Mouse (Mus musculus): ENCODE results near the gene Gm30302.
"Not testable (repeated sequence)": the region's sequence is repeated elsewhere in the genome, so short reads cannot be mapped to it uniquely, and the experiment has no call there.

The Gm30302 gene

GRCm38 (mm10) chr13:49798901-49799300 is at the start of gene Gm30302:
Gm30302 (minus strand) TSS chr13:49799001.
- DNase-seq (ENCODE audit: low read depth, low spot score), result no peak

GRCm38 (mm10) chr13:49846751-49847150 is 48.0 kb upstream of the Gm30302 start:
- no peak for DNase-seq (ENCODE audit: low read depth, low spot score)

- DNase-seq (ENCODE audit: low read depth, low spot score), result no peak
Observed at GRCm38 (mm10) chr13:49846141-49846540, 47.3 kb upstream of the Gm30302 start.

GRCm38 (mm10) chr13:49845663-49846062 is 46.9 kb upstream of the Gm30302 start:
- no peak for DNase-seq (ENCODE audit: low read depth, low spot score)

GRCm38 (mm10) chr13:49844071-49844470 is 45.3 kb upstream of the Gm30302 start:
- DNase-seq (ENCODE audit: low read depth, low spot score), result no peak

GRCm38 (mm10) chr13:49841186-49841585 is 42.4 kb upstream of the Gm30302 start:
- DNase-seq (ENCODE audit: low read depth, low spot score), result no peak

GRCm38 (mm10) chr13:49830355-49830754 is 31.6 kb upstream of the Gm30302 start:
- no peak for DNase-seq (ENCODE audit: low read depth, low spot score)

GRCm38 (mm10) chr13:49825300-49825699 is 26.5 kb upstream of the Gm30302 start:
- DNase-seq (ENCODE audit: low read depth, low spot score), result no peak

GRCm38 (mm10) chr13:49814958-49815357 is 16.2 kb upstream of the Gm30302 start:
- DNase-seq (ENCODE audit: low read depth, low spot score), result no peak

- no peak for DNase-seq (ENCODE audit: low read depth, low spot score)
Observed at GRCm38 (mm10) chr13:49814420-49814819, 15.6 kb upstream of the Gm30302 start.

GRCm38 (mm10) chr13:49807146-49807545 is 8.3 kb upstream of the Gm30302 start:
- DNase-seq (ENCODE audit: low read depth, low spot score), result no peak

- no peak for DNase-seq (ENCODE audit: low read depth, low spot score)
Observed at GRCm38 (mm10) chr13:49788563-49789393, 10.0 kb downstream of the Gm30302 start.

GRCm38 (mm10) chr13:49783899-49784298 is 14.9 kb downstream of the Gm30302 start:
- no peak for DNase-seq (ENCODE audit: low read depth, low spot score)

GRCm38 (mm10) chr13:49771536-49771935 is 27.3 kb downstream of the Gm30302 start:
- not testable (repeated sequence) for DNase-seq (ENCODE audit: low read depth, low spot score)

- DNase-seq (ENCODE audit: low read depth, low spot score), result no peak
Observed at GRCm38 (mm10) chr13:49769111-49769510, 29.7 kb downstream of the Gm30302 start.

- no peak for DNase-seq (ENCODE audit: low read depth, low spot score)
Observed at GRCm38 (mm10) chr13:49768048-49768447, 30.8 kb downstream of the Gm30302 start.

- DNase-seq (ENCODE audit: low read depth, low spot score), result no peak
Observed at GRCm38 (mm10) chr13:49766269-49766668, 32.5 kb downstream of the Gm30302 start.

GRCm38 (mm10) chr13:49765306-49765705 is 33.5 kb downstream of the Gm30302 start:
- no peak for DNase-seq (ENCODE audit: low read depth, low spot score)

GRCm38 (mm10) chr13:49762208-49762607 is 36.6 kb downstream of the Gm30302 start:
- no peak for DNase-seq (ENCODE audit: low read depth, low spot score)

- no peak for DNase-seq (ENCODE audit: low read depth, low spot score)
Observed at GRCm38 (mm10) chr13:49760675-49761074, 38.1 kb downstream of the Gm30302 start.

GRCm38 (mm10) chr13:49757966-49758365 is 40.8 kb downstream of the Gm30302 start:
- DNase-seq (ENCODE audit: low read depth, low spot score), result no peak

GRCm38 (mm10) chr13:49756591-49756990 is 42.2 kb downstream of the Gm30302 start:
- no peak for DNase-seq (ENCODE audit: low read depth, low spot score)

- no peak for DNase-seq (ENCODE audit: low read depth, low spot score)
Observed at GRCm38 (mm10) chr13:49741285-49742040, 57.3 kb downstream of the Gm30302 start.
